Mouse (Mus musculus): ENCODE measurements at regions not wholly inside any gene's neighbourhood (a gene's known extent, or its start where the extent isn't known, plus 50 kb on each side); places are given as distances from the start of the nearest gene placed in this dataset.
A peak's percentile ranks its signal among the peaks of the same experiment; 100 is the strongest.

DNA sequence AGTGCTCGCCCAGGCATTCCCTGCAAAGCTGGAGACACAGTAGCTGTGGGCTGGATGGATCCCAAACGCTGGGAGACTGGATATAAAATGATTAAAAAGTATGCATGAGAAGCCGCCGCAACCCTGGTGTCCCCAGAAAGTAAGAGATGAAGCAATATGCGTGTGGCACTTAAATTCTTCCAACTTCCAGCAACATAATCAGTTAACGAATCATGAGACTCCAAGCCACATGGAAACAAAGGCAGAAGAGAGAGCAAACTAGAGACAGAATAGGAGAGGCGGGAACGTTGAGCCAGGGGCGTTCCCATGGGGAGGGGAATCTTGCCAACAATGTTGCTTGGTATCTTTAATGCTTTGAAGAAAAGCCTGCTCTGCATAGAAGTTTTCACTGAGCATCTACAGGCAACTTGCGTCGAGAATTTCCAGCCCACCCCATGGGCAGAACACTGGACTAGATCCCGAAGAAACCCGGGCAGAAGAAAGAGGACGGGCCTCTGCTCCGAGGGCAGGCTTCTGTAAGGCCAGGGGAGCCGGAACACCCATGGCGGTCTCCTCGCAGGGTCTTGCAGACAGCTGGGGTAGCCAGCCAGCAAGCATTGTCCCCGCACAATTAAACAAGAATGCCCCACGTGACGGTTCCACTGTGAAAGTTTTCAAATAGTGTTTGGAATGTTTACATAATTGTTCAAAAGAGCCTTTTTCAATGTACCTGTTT, 333.7 kb downstream of the 3100002H09Rik start:
- peak overlapping the region; percentile 66 for H3K4me2 ChIP-seq
- WGBS = 11% methylated on average over 21 of the region's 21 CpGs
- no peak overlapping the region for H3K27ac ChIP-seq (ENCODE audit: low read depth, low read length)
- no peak overlapping the region; the same call in 1 of the 2 replicates for H3K9ac ChIP-seq (ENCODE audit: low read depth, low read length)
- H3K36me3 ChIP-seq (ENCODE audit: control insufficient read depth, insufficient read depth, low read length) = no peaks in the 10 kb centered on the region
- peak; percentile 36 for DNase-seq (ENCODE audit: low spot score)
- peaks cover 26% of the 10 kb centered on the region for H3K27me3 ChIP-seq (replicated peaks; ENCODE audit: control insufficient read depth, insufficient read depth, low read length)
- H3K4me3 ChIP-seq (ENCODE audit: low read depth, low read length) = peak overlapping the region; percentile 31
- no peaks in the 10 kb centered on the region for H3K9me3 ChIP-seq (ENCODE audit: control insufficient read depth, low read length)
- no peak for ATAC-seq (replicated peaks; ENCODE audit: low FRiP score)
- H3K4me1 ChIP-seq (replicated peaks; ENCODE audit: control insufficient read depth, insufficient read depth, low read length) = no peaks in the 10 kb centered on the region

DNA sequence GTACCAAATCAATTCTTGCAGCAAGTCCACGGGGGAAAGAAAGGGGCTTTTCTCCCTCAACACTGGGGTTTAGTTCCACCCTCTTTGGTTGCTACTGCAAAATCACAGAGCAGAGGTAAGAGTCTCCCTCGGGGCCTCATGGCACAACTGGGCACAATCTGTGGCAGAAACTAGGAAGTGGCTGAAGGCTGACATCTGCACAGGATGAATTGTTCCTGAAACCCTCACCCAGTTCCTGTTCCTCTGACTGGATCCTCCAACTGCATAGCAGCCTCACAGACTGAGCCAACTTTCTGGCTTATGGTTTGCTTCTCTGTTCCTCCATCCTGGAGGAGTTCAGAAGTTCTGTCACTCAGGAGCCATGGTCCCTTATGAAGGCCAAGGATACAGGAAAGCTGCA, 338.6 kb downstream of the 3100002H09Rik start:
- DNase-seq (ENCODE audit: low spot score) = no peak
- Histone ChIP-seq H3K9me3 (ENCODE audit: control insufficient read depth, low read length) (no peaks in the 10 kb centered on the region), H3K4me1 (replicated peaks; ENCODE audit: control insufficient read depth, insufficient read depth, low read length) (no peaks in the 10 kb centered on the region), H3K36me3 (ENCODE audit: control insufficient read depth, insufficient read depth, low read length) (no peaks in the 10 kb centered on the region), H3K27ac (ENCODE audit: low read depth, low read length) (no peak overlapping the region), H3K9ac (ENCODE audit: low read depth, low read length) (no peak overlapping the region), H3K4me2 (no peak overlapping the region), H3K4me3 (ENCODE audit: low read depth, low read length) (no peak overlapping the region), H3K27me3 (replicated peaks; ENCODE audit: control insufficient read depth, insufficient read depth, low read length) (peaks cover 5% of the 10 kb centered on the region)
- ATAC-seq (replicated peaks; ENCODE audit: low FRiP score) = no peak
- 57% methylated on average over 2 of the region's 2 CpGs for WGBS

DNA sequence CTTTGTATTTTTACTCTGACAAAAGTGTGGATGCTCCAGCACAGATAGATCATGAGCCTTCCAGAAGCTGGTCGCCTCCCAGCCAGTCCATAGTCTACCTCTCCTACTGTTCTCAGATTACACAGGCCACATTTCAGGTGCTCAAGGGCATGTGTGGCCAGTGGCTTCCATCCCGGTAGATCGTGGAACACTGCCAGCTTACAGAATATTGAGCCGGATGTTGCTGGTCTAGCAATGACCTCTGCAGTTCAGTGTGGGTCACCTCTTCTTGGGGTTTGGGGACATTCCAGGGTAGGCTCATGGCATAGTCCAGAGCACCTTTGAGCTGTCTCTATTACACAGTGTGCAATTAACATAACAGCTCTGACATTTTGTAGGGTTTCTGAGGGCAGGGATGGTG, 342.2 kb downstream of the 3100002H09Rik start:
- no peaks in the 10 kb centered on the region for H3K9me3 ChIP-seq (ENCODE audit: control insufficient read depth, low read length)

DNA sequence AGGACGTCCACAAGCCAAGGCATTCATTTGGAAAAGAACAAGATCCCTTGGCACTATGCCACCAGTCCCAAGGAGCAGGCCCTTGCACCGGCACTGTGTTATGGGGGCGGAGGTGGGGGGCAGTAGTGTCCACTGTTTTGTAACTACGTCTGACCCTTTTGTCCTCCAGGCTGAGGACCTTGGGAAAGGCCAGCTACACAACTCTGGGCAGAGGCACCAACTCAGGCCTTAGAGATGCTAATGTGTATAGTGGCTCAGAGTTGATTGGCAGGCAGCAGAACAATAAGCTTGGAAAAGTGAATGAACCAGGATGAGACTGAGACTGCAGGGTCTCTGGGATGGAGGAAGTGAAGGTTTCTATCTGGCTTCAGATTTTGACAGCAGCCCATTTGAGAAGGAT, 344.0 kb downstream of the 3100002H09Rik start:
- no peaks in the 10 kb centered on the region for H3K36me3 ChIP-seq (ENCODE audit: control insufficient read depth, insufficient read depth, low read length)
- H3K4me1 ChIP-seq (replicated peaks; ENCODE audit: control insufficient read depth, insufficient read depth, low read length) = no peaks in the 10 kb centered on the region
- ATAC-seq (replicated peaks; ENCODE audit: low FRiP score) (no peak), DNase-seq (ENCODE audit: low spot score) (no peak)
- no peak overlapping the region for H3K9ac ChIP-seq (ENCODE audit: low read depth, low read length)
- no peak overlapping the region for H3K27ac ChIP-seq (ENCODE audit: low read depth, low read length)
- H3K9me3 ChIP-seq (ENCODE audit: control insufficient read depth, low read length) = no peaks in the 10 kb centered on the region
- no peaks in the 10 kb centered on the region for H3K27me3 ChIP-seq (replicated peaks; ENCODE audit: control insufficient read depth, insufficient read depth, low read length)
- H3K4me3 ChIP-seq (ENCODE audit: low read depth, low read length) = no peak overlapping the region
- H3K4me2 ChIP-seq = no peak overlapping the region
- WGBS = 68% methylated on average over 4 of the region's 4 CpGs

More for the DNA sequence above, 342.2 kb downstream of the 3100002H09Rik start:
- no peak for ATAC-seq (replicated peaks; ENCODE audit: low FRiP score)
- Histone ChIP-seq H3K27ac (ENCODE audit: low read depth, low read length) (no peak overlapping the region), H3K27me3 (replicated peaks; ENCODE audit: control insufficient read depth, insufficient read depth, low read length) (no peaks in the 10 kb centered on the region), H3K4me2 (no peak overlapping the region), H3K4me3 (ENCODE audit: low read depth, low read length) (no peak overlapping the region), H3K4me1 (replicated peaks; ENCODE audit: control insufficient read depth, insufficient read depth, low read length) (no peaks in the 10 kb centered on the region), H3K9ac (ENCODE audit: low read depth, low read length) (no peak overlapping the region), H3K36me3 (ENCODE audit: control insufficient read depth, insufficient read depth, low read length) (no peaks in the 10 kb centered on the region)
- DNase-seq (ENCODE audit: low spot score) = no peak
- 80% methylated on average over 4 of the region's 4 CpGs for WGBS

DNA sequence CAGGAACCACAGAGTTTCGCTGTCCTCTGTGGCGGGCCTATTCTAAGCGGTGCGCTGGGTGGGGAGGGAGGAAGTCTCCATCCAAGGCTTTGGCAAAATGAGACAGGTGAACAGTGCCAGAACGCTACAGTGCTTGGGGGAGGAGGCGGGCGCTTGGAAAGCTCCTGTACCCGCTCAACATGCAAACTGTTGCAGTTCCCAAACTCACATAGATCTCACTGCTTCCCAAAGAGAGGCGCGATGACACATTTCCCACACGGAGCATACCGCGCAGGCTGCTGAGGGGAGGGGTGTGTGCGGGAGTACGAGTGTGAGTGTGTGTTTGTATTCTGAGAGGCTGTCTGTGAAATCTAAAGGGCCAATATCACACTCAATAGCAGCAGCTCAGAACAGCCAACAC, 345.1 kb downstream of the 3100002H09Rik start:
- DNase-seq (ENCODE audit: low spot score) (no peak), ATAC-seq (replicated peaks; ENCODE audit: low FRiP score) (no peak)
- Histone ChIP-seq H3K4me1 (replicated peaks; ENCODE audit: control insufficient read depth, insufficient read depth, low read length) (no peaks in the 10 kb centered on the region), H3K9me3 (ENCODE audit: control insufficient read depth, low read length) (no peaks in the 10 kb centered on the region), H3K27ac (ENCODE audit: low read depth, low read length) (no peak overlapping the region), H3K36me3 (ENCODE audit: control insufficient read depth, insufficient read depth, low read length) (no peaks in the 10 kb centered on the region), H3K4me2 (no peak overlapping the region), H3K27me3 (replicated peaks; ENCODE audit: control insufficient read depth, insufficient read depth, low read length) (no peaks in the 10 kb centered on the region), H3K4me3 (ENCODE audit: low read depth, low read length) (no peak overlapping the region), H3K9ac (ENCODE audit: low read depth, low read length) (no peak overlapping the region)
- 65% methylated on average over 15 of the region's 15 CpGs for WGBS

DNA sequence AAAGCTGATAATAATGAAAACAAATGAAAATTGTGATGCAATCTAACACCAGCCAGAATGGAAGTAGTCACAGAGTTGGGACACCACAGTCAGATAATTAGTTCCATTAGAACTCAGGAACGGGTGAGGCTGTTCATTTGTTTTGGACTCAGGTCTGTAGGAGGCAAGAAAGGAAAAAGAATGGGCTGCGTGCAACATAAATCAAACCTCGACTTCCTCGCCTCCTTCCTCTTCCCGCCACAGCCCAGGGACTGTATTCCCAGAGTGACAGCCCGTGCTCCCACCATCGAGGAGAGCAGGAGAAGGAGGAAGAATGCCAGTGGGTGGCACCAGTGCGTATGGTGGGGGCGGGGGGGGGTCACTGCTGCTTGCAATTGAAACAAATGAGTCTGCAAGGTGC, 339.2 kb upstream of the 4930535I16Rik start:
- no peak overlapping the region for H3K4me3 ChIP-seq (ENCODE audit: low read depth, low read length)
- no peaks in the 10 kb centered on the region for H3K36me3 ChIP-seq (ENCODE audit: control insufficient read depth, insufficient read depth, low read length)
- H3K4me1 ChIP-seq (replicated peaks; ENCODE audit: control insufficient read depth, insufficient read depth, low read length) = no peaks in the 10 kb centered on the region
- no peak overlapping the region for H3K9ac ChIP-seq (ENCODE audit: low read depth, low read length)
- 23% methylated on average over 9 of the region's 9 CpGs for WGBS
- H3K27ac ChIP-seq (ENCODE audit: low read depth, low read length) = no peak overlapping the region
- no peaks in the 10 kb centered on the region; the same call in 1 of the 2 replicates for H3K27me3 ChIP-seq (replicated peaks; ENCODE audit: control insufficient read depth, insufficient read depth, low read length)
- no peak for DNase-seq (ENCODE audit: low spot score)
- no peak overlapping the region for H3K4me2 ChIP-seq
- H3K9me3 ChIP-seq (ENCODE audit: control insufficient read depth, low read length) = no peaks in the 10 kb centered on the region
- no peak for ATAC-seq (replicated peaks; ENCODE audit: low FRiP score)

DNA sequence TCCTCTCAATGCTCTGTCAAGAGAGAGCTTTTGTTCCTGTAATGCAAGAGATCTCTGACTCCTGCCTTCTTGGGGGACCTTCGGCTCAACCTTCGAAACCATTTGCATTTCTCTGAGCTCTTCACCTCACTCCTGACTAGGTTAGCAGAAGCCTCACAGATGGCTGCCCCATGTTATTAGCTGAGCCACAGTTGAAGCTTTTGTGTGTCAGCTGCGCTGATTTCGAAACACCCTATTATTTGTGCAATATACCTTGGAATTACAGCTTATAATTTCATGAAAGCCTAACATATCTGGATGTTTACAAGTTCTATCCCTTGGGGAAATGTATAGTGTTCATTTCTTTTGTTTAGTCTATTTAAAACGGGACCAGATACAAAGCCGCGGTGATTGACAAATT, 338.7 kb upstream of the 4930535I16Rik start:
- no peaks in the 10 kb centered on the region; the same call in 1 of the 2 replicates for H3K27me3 ChIP-seq (replicated peaks; ENCODE audit: control insufficient read depth, insufficient read depth, low read length)
- H3K27ac ChIP-seq (ENCODE audit: low read depth, low read length) = no peak overlapping the region
- H3K4me3 ChIP-seq (ENCODE audit: low read depth, low read length) = no peak overlapping the region
- H3K9ac ChIP-seq (ENCODE audit: low read depth, low read length) = no peak overlapping the region
- ATAC-seq (replicated peaks; ENCODE audit: low FRiP score) (no peak), DNase-seq (ENCODE audit: low spot score) (no peak)
- no peaks in the 10 kb centered on the region for H3K9me3 ChIP-seq (ENCODE audit: control insufficient read depth, low read length)
- 74% methylated on average over 7 of the region's 7 CpGs for WGBS
- H3K4me2 ChIP-seq = no peak overlapping the region
- H3K36me3 ChIP-seq (ENCODE audit: control insufficient read depth, insufficient read depth, low read length) = no peaks in the 10 kb centered on the region
- H3K4me1 ChIP-seq (replicated peaks; ENCODE audit: control insufficient read depth, insufficient read depth, low read length) = no peaks in the 10 kb centered on the region

DNA sequence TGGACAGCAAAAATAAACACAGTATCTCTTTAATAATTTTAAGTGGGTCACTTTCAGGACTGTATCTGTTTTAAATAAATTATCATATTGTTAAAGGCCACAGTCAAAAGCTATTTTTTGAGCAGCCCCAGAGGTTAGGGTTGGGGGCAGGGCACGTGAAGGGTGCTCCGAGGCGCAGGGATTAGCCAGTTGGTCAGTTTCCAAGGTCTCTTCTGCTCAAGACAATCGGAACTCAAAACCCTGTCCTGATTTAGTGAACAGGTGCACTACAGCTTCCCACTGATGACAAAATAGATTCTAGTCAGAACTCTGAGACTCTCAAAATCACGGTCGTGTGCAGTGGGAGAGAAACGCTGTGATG, 337.3 kb upstream of the 4930535I16Rik start:
- H3K27me3 ChIP-seq (replicated peaks; ENCODE audit: control insufficient read depth, insufficient read depth, low read length) = no peaks in the 10 kb centered on the region; the same call in 1 of the 2 replicates
- H3K36me3 ChIP-seq (ENCODE audit: control insufficient read depth, insufficient read depth, low read length) = no peaks in the 10 kb centered on the region
- 57% methylated on average over 7 of the region's 7 CpGs for WGBS
- no peaks in the 10 kb centered on the region for H3K4me1 ChIP-seq (replicated peaks; ENCODE audit: control insufficient read depth, insufficient read depth, low read length)
- no peak overlapping the region for H3K4me3 ChIP-seq (ENCODE audit: low read depth, low read length)
- no peak overlapping the region for H3K9ac ChIP-seq (ENCODE audit: low read depth, low read length)
- no peak for DNase-seq (ENCODE audit: low spot score)
- no peak for ATAC-seq (replicated peaks; ENCODE audit: low FRiP score)
- no peak overlapping the region for H3K27ac ChIP-seq (ENCODE audit: low read depth, low read length)
- no peak overlapping the region for H3K4me2 ChIP-seq
- no peaks in the 10 kb centered on the region for H3K9me3 ChIP-seq (ENCODE audit: control insufficient read depth, low read length)

DNA sequence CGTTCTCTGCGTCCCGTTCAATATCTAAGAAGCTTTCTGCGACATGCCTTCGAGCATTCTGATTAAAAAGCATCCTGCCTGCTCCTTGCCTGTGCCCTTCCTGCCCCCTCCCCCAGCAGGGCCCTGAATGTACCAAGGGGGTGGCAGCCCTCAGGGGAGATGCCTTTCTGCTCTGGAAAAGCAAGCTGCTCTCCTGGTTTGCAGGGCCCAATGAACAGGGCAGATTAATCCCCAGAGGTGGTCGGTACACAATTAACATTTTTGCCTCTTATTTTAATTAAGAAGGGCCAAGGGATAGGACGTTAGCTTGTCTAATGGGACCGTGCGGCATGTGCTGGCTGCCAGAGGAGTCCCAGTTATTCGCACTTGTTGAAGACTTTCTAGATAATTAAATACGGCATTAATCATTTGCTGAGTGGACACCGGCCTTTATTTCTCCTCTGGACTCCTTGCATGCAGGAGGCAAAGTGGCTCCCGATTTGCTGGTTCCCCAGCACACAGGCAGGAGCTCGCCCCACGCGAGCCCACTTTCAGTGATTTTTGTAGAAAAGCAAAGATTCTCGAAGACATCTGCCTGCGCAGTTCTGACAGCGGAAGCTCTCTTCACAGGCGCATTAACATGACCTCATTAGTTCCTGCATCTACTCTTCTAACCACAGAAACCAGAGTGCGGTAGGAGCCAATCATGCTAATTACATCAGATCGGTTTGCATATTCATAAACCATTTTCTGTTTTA, 336.8 kb upstream of the 4930535I16Rik start:
- Histone ChIP-seq H3K4me2 (no peak overlapping the region), H3K4me3 (ENCODE audit: low read depth, low read length) (no peak overlapping the region), H3K36me3 (ENCODE audit: control insufficient read depth, insufficient read depth, low read length) (no peaks in the 10 kb centered on the region), H3K4me1 (replicated peaks; ENCODE audit: control insufficient read depth, insufficient read depth, low read length) (no peaks in the 10 kb centered on the region), H3K27ac (ENCODE audit: low read depth, low read length) (no peak overlapping the region), H3K27me3 (replicated peaks; ENCODE audit: control insufficient read depth, insufficient read depth, low read length) (no peaks in the 10 kb centered on the region; the same call in 1 of the 2 replicates), H3K9ac (ENCODE audit: low read depth, low read length) (no peak overlapping the region), H3K9me3 (ENCODE audit: control insufficient read depth, low read length) (no peaks in the 10 kb centered on the region)
- 58% methylated on average over 22 of the region's 22 CpGs for WGBS
- DNase-seq (ENCODE audit: low spot score) (no peak), ATAC-seq (replicated peaks; ENCODE audit: low FRiP score) (no peak)
